Mouse (Mus musculus): ENCODE results near the gene Lhb.

Lhb gene

DNA sequence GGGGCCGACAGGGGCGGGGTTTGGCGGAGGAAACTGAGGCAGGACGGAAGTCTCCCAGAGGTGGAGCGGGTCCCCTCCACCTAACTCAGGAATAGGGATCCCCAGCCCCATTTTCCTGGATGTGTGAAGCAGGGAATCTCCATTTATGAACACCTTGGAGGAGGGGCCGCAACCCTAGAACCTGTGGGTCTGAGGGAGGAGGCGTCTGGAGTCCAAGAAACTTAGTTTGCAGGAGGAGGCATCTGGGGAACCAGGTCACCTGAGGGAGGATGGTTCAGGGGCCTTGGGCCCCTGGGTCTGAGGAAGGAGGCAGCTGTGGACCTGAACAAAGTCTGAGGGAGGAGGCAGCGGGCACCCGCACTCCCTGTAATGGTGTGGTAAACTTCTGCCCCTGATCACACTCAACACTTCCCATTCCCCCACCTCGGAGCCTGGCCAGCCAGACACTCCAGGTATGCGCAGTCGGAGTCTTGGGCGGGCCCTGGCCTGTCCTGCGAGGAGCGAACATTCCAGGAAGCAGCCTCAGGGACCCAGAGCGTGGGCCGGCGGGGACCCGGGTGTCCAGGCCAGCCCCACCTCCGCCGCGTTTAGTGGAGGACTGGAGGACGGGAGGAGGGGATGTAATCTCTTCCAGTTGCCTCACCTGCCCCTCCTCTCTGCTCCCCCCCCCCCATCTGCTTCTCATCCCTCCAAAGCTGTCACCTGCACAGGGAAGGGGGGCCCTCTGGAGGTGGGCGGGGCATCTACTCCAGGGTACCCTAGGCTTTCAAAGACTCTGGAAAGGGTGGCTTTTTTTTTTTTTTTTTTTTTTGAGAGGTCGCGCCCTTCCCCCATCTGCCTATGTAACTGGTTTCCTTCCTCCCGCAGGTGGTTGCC lies 6.5 kb upstream of the Lhb start:
- peak; percentile 41 to 60 for DNase-seq

GRCm38 (mm10) chr7:45414740-45415224 lies 5.8 kb upstream of the Lhb start:
- DNase-seq, result no peak

DNA sequence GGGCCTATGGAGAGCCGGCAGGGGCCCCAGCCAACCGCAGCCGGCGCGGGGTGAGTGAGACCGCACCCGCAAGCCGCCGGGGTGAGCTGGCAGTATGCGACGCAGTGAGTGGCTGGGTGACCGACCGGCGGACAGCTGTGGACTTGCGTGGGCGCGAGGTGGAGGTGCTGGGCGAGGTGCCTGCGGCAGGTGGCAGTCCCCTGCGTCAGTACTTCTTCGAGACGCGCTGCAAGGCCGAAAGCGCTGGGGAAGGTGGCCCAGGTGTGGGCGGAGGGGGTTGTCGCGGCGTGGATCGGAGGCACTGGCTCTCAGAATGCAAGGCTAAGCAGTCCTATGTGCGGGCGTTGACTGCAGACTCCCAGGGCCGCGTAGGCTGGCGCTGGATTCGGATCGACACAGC lies 5.0 kb upstream of the Lhb start:
- peak in 1 of 2 experiments; percentile 31 for DNase-seq

- peak; percentile 22 to 25 for DNase-seq
Measured at GRCm38 (mm10) chr7:45417962-45418492, 2.6 kb upstream of the Lhb start.

GRCm38 (mm10) chr7:45419859-45420614 lies 583 bp upstream of the Lhb start:
- DNase-seq, result peak in 1 of 2 experiments; percentile 35

DNA sequence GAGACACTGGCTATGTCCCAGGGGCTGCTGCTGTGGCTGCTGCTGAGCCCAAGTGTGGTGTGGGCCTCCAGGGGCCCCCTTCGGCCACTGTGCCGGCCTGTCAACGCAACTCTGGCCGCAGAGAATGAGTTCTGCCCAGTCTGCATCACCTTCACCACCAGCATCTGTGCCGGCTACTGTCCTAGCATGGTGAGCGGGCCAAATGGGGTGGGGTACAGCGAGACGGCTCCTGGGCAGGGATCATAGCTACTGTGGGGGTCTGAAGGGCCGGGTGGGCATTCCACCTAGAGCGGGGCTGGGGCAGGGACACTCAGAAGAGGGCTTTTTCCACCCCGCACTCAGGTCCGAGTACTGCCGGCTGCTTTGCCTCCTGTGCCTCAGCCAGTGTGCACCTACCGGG lies 574 bp downstream of the Lhb start:
- no peak for DNase-seq

DNA sequence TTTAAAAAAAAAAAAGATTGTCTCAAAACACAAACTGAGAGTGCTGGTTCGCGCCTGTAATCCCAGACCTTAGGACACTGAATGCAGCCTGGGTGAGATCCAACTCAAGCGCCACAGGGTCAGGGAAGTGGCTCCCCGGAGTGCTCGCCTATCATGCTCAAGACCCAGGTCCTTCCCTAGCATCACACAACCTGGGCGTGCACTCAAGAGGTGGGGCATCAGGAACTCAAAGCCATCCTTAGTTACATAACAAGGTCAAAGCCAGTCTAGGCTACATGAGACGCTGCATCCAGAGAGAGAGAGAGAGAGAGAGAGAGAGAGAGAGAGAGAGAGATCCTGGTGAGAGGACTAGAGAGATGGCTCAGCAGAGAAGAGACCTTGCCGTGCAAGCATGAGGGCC lies 5.9 kb downstream of the Lhb start:
- no peak for DNase-seq

GRCm38 (mm10) chr7:45433835-45434202 lies 13.2 kb downstream of the Lhb start:
- DNase-seq, result no peak

DNA sequence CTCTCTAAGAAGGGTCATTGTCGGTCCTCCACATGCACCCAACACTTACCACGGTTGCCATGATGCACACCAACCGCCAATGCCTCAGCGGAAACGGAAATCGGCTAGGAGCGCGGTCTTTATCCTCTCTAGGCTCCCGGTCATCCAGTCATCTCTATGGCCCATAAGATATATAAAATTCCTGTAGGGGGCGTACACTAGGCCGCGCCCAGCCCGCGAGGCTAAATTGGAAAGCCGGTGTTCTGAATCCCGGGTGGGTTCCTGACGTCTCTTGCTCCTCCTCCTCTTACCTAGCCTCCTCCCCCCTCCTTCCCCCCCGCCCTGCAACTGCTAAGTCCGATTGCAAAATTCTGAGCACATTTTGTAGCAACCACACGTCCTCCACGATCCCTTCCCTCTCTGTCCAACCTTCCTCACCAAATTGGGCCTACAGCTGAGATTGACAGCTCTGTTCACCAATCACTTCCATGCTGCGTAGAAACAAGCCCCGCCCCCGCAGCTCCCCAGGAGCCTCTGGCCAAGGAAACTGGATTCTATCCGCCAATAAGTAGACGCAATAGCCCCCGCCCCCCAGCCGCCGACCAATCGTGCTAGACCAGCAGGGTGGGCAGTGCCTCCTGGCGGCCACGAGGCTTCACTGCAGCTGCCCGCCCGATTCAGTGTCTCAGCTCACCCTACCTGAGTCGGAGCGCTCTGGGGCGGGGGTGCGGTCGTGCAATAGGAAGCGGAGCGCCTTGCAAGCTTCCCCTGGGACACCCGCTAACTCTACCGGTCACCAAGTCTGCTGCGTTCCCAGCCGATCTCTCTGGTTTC lies 13.8 kb downstream of the Lhb start, which contains the start of gene Gys1:
TSS of gene Gys1 (plus strand) at position 642 of the 813 bp plus-strand sequence.
- DNase-seq, result peak; percentile 100

GRCm38 (mm10) chr7:45435038-45435437 lies 14.4 kb downstream of the Lhb start:
- no peak for DNase-seq

DNA sequence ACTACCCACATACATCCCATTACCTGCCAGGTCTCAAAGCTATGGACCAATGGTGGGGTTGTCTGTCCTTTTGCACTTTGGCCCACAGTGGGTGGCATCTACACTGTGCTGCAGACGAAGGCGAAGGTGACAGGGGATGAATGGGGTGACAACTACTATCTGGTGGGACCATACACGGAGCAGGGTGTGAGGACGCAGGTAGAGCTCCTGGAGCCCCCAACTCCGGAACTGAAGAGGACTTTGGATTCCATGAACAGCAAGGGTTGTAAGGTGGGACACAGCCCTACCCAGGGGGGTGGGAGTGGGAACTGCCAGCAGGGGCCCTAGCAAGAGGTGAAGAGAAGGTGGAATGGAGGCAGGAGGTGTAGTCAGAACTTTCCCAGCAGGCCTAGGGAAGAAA lies 15.8 kb downstream of the Lhb start:
- no peak for DNase-seq

DNA sequence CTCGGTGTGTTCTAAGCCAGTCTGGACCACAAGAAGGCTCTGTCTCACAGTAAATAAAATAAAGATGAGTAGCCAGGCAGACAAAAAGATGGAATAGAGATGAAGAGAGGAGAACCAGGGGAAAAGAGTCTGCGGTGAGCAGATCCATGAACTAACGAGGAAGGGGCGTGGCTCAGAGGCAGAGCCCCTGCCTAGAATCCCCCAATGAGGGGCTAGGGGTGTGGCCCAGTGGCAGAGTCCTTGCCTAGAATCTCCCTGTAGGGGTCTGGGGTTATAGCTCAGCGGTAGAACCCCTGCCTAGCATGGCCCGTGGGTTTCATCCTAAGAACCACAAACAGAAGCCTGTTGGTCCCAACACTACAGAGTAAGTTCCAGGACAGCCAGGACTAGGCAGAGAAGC lies 16.4 kb downstream of the Lhb start:
- DNase-seq, result no peak

DNA sequence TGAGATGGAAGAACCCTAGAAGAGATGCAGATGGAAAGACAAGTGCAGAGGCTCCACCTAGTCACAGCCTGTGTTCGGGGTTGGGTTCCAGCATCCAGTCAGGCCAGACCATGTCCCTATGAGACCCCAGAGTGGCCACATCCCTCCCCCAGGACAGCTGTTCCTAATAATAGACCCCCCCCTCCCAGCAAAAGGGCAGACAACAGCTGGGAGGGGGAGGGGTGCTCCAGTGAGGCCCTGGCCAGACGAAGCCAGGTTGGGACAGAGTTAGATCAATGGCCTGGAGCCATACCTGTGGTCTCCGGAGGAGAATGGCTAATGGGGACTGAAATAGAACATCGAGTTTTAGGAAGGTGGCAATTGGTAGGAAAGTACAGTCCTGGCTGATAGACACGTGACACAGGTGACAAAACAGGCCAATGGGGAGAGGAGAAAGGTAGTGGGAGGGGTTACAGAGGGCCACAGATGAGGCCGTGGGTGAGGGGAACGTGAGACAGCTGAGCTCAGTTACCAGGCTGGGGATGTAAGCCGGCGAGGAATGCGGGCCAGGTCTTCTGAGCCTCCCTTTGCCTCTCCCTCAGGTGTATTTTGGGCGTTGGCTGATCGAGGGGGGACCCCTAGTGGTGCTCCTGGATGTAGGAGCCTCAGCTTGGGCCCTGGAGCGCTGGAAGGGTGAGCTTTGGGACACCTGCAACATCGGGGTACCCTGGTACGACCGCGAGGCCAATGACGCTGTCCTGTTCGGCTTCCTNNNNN lies 17.1 kb downstream of the Lhb start, which contains the start of gene Ruvbl2:
TSS of gene Ruvbl2 (minus strand) at position 576 of the 756 bp plus-strand sequence.
- DNase-seq, result peak; percentile 50 to 61

DNA sequence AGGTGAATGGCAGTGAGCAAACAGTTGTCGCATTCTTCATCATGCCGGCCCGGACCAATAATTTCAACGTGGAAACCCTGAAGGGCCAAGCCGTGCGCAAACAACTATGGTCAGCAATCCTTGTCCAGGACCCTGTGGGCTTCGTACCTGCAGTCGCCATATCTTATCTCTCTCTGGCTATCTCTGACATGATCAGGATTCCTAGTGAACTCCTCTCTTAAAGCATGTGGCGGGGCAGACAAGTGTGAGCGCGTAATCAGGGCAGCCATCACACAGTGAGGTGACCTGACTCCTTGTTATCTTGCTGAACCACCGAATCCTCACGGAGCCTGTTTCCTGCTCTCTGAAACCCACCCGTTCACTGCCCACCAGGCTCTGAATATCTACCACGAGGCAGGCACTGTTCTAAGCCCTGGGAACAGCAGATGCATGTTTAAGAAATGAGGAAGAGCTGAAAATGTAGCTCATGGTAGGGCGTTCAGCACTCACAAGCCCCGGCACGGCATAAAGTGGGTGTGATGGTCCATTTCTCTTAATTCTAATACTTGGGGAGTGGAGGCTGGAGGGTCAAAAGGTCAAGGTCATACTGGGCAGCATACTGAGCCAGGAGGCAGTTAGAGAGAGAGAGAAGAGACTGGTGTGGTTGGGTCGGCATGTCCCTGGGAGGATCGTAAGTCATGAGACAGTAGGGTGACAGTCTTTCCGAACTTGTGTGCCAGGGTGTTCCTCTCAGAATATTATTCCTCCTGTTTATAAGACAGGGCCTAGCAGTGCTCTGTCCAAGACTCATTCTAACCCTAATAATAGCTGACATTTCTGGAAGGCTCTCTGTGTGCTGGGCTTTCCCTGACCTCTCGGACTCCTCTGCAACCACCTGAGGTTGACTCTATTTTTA lies 23.2 kb downstream of the Lhb start:
- no peak for DNase-seq

- DNase-seq, result no peak
Measured at GRCm38 (mm10) chr7:45446589-45446988, 26.0 kb downstream of the Lhb start.

DNA sequence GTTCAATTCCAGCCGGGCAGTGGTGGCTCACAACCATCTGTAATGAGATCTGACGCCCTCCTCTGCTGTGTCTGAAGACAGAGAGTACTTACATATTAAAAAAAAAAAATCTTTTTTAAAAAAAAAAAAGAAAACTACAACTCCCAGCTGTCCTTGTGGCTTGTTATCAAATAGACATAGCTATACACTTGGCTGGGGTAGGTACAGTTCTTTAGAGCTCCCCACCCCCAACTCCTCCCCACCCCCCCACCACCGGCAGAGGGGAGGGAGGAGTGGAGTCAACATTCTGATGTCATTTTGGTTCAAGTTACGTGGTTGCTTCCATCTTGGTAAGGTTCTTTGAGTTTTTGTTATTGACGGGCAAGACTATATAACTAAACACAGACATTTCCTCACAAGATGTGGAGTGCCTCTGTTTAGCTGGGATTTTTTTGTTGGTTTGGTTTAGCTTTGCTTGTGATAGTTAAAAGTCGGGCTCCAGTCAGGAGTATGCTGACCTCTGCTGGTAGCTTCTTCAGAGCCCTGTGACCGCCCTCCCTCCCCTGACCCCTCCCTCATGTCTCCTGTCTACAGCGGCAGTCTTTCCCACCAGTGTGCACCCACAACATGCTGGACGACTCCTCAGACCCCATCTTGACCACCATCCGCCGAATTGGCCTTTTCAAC lies 26.8 kb downstream of the Lhb start:
- peak; percentile 66 to 77 for DNase-seq

GRCm38 (mm10) chr7:45449974-45450373 lies 29.4 kb downstream of the Lhb start:
- no peak for DNase-seq

GRCm38 (mm10) chr7:45451344-45451982 lies 30.8 kb downstream of the Lhb start:
- DNase-seq, result peak; percentile 92

- no peak for DNase-seq
Measured at GRCm38 (mm10) chr7:45454971-45455370, 34.4 kb downstream of the Lhb start.

Measured in kidney, postnatal 4 days (tissue).